Mouse (Mus musculus): ENCODE data around the gene Zeb2.
"Not testable (repeated sequence)": the region's sequence is repeated elsewhere in the genome, so short reads cannot be mapped to it uniquely, and the experiment has no call there.

Zeb2 gene

GRCm38 (mm10) chr2:45111571-45111970 lies 5.6 kb downstream of the Zeb2 start:
- not testable (repeated sequence) for DNase-seq

- peak; percentile 29 to 50 for DNase-seq
Observed at GRCm38 (mm10) chr2:45110757-45111411, 6.3 kb downstream of the Zeb2 start.

GRCm38 (mm10) chr2:45109951-45110756 lies 7.0 kb downstream of the Zeb2 start:
- DNase-seq, result peak; percentile 51 to 64

DNA sequence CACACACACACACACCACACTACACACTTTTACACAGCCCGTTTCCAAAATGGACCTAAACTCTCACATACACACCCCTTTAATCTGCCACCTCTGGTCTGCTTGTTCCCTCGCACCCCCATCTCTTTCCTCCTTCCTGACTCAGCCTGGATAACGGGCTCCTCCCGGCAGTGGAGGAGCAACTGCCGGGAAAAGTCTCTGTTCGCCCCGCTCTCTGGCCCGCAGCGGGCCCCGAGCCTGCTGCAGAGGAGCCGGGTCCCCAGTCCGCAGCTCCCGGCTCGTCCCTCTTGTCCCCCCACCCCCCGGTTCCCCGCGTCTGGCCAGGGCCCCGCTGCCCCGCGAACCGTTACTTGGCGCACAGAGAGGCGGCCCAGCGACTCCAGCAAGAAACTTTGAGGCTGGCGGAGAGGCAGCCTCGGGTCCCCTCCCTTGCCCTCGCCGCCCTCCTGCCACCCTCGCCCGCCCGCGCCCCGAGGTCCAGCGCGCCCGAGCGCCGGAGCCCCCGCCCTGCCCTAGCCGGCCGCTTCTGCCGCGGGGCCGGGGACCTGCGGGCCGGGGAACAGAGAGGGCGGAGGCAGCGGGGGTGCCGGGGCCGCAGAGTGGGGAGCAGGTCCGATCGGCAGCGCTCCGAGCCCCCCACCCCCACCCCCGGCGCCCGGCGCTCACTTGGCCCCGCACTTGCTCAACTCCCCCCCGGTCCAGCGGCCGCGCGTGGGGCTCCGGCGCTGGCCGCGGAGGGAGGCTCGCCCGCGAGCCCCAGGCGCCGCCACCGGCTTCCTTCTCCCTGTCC lies 7.8 kb downstream of the Zeb2 start:
- DNase-seq, result peak; percentile 23 to 42

GRCm38 (mm10) chr2:45108521-45109091 lies 8.6 kb downstream of the Zeb2 start:
- peak; percentile 26 to 52 for DNase-seq

DNA sequence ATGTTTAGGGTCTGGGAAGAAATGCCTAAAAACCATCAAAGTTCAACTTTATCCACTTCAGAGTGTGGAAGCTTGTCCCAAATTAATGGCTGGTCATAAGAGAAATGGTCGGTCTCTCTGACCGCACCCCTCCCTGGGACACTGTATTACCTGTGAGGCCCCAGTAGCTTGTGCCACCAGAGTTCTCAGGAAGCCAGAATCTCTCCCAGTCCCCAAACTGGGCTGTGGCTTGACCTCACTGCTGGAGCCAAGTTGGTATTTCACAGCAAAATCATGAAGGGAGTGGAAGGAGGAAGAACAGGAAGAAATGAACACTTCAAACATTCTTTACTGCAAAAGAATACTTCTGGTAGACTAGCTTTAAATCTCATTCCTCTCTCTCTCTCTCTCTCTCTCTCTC lies 9.6 kb downstream of the Zeb2 start:
- no peak for DNase-seq

GRCm38 (mm10) chr2:45105922-45106851 lies 11.0 kb downstream of the Zeb2 start:
- no peak for DNase-seq

DNA sequence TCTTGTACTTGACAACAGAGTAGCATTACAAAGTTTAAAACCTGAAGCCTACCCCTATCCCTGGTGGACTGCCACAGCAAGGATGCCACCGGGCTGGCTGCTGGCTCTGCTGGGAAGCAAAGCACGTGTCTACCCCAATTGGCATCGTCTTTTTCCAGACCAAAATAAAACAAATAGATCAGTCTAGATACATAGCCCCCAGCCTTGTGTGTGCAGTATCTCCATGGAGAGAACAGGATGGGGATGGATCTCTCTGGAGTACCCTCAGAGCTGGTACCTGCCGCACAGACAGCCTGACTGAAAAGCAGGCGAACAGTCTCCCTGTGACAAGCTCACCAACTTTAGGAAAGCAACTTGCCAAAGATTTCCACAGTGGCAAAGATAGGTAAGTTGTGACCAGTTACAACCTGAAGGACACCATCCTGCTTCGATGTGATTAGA lies 11.9 kb downstream of the Zeb2 start:
- no peak for DNase-seq

DNA sequence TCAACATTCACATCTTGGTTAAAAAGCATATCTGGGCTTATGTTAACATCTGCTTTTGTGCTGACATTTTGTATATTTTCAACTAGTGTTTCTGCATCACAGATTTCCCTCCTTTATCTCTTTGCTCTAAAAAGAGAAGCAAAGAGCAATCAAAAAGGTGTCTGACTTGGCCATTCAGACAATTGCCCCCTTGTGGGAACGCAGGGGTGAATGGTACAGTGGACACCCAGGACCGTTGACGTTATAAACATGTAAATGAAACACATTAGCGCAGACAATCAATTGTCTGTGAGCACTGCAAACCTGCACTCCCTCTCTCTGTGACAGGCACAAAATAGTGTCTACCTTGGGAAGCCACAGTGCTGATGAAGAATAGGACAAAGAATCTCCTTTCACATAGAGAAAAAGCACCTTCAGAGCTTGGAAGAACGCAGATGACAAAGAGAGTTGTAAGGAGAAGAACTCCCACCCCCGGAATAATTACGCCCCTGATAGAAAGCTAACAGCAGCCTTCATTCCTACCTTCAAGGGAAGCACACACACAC lies 12.6 kb downstream of the Zeb2 start:
- DNase-seq, result no peak

- DNase-seq, result no peak
Observed at GRCm38 (mm10) chr2:45104066-45104465, 13.1 kb downstream of the Zeb2 start.

- DNase-seq, result no peak
Observed at GRCm38 (mm10) chr2:45103021-45103983, 13.9 kb downstream of the Zeb2 start.

GRCm38 (mm10) chr2:45102191-45102638 lies 15.0 kb downstream of the Zeb2 start:
- no peak for DNase-seq

DNA sequence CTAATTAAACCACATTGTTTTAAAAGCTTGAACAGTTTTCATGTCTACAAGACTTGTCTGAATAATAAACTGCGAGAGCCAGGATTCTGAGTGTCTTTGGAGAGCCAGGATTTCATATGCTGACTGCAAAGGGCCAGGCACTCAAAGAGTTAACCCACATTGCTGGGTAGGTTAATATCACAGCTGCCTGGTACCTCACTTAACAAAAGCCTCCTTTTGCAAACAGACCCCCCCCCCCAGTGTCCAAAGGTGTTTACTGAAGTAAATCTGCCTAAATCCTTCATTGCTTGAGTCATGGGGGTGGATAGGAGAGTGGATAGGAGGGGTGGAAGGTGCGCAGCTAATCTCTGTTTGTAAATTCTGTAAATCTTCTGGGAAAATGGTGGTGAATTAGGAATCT lies 15.6 kb downstream of the Zeb2 start:
- no peak for DNase-seq

DNA sequence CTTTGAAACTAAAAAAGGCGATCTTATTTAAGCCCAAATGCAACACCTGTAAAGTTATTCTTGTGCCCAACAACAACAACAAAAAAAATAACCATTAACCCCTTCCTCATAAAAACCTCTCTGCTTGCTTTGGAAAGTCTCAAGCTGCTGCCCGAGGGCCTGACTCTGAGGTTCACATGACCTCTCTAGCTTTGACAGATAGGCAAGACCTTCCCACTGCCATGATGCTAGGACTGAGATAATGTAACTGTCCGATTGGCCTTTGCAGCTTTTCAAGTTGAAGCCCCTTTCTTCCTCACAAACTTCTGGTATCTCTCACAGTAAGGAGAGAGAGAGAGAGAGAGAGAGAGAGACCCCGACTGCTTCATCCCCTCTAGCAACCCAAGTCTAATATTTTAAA lies 16.2 kb downstream of the Zeb2 start:
- DNase-seq, result no peak

GRCm38 (mm10) chr2:45100628-45101027 lies 16.6 kb downstream of the Zeb2 start:
- DNase-seq, result no peak

DNA sequence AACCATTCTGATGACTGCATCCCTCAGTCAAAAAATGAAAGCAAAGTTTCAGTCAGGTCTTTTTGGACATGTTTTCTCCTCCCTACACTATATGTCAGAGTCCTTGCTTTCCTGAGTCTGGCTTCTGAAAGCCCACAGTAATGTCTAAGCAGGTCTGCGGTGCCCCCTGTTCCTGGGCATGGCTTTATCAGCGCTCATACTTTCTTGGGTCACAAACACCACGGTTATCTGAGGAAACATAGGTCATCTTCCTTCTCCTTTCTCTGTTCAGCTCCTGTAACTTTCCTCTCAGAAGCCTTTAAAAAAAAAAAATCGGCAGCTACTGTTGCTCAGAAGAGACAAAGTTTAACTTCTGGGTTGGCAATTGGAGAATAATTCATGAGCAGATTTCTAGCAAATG lies 17.2 kb downstream of the Zeb2 start:
- DNase-seq, result no peak

GRCm38 (mm10) chr2:45099081-45099480 lies 18.1 kb downstream of the Zeb2 start:
- no peak for DNase-seq

GRCm38 (mm10) chr2:45097969-45098368 lies 19.2 kb downstream of the Zeb2 start:
- no peak for DNase-seq

- DNase-seq, result no peak
Observed at GRCm38 (mm10) chr2:45096638-45097247, 20.5 kb downstream of the Zeb2 start.

- no peak for DNase-seq
Observed at GRCm38 (mm10) chr2:45095825-45096224, 21.4 kb downstream of the Zeb2 start.

Measured in spleen, adult 18-20 months (tissue).